Mouse (Mus musculus) liver, embryonic 15.5 days (tissue): Measurements from ENCODE around the gene Rasl2-9. TPM values are rescaled to one million over a fixed set of nuclear protein-coding genes. Genes with fewer than 3 reads are reported as not detected.
"Not testable (repeated sequence)": the region's sequence is repeated elsewhere in the genome, so short reads cannot be mapped to it uniquely, and the experiment has no call there.

Experiments used
- ATAC-seq: fragments of 200-750 bp; cut with Nextera tagmentation; 2 replicates; pipeline ENCODE4 v1.8.0; 2017; ENCODE audit warnings: moderate number of reproducible peaks, mild to moderate bottlenecking, moderate library complexity; ENCODE audit not compliant: insufficient read depth
- H3K27ac ChIP-seq: fragments of 300-500 bp; sonication (generic); replicated peaks from 2 replicates; pipeline ENCODE4 v1.5.1; 2015; ENCODE audit warnings: mild to moderate bottlenecking, inconsistent platforms
- H3K27me3 ChIP-seq: fragments of 300-500 bp; sonication (generic); 2 replicates; pipeline ENCODE4 v1.6.1; 2015; ENCODE audit warnings: mild to moderate bottlenecking, inconsistent platforms
- H3K36me3 ChIP-seq: fragments of 300-500 bp; sonication (generic); replicated peaks from 2 replicates; pipeline ENCODE4 v1.6.1; 2015; ENCODE audit warnings: moderate library complexity, mild to moderate bottlenecking, inconsistent platforms
- H3K4me1 ChIP-seq: fragments of 300-500 bp; sonication (generic); replicated peaks from 2 replicates; pipeline ENCODE4 v1.6.1; 2015; ENCODE audit warnings: inconsistent platforms
- H3K4me2 ChIP-seq: fragments of 300-500 bp; sonication (generic); 2 replicates; pipeline ENCODE4 v1.6.1; 2015; ENCODE audit warnings: moderate library complexity, mild to moderate bottlenecking, inconsistent platforms
- H3K4me3 ChIP-seq: fragments of 300-500 bp; sonication (generic); replicated peaks from 2 replicates; pipeline ENCODE4 v1.5.1; 2015; ENCODE audit warnings: mild to moderate bottlenecking, inconsistent platforms
- H3K9ac ChIP-seq: fragments of 300-500 bp; sonication (generic); 2 replicates; pipeline ENCODE4 v1.6.1; 2015; ENCODE audit warnings: moderate library complexity, mild to moderate bottlenecking, inconsistent platforms
- H3K9me3 ChIP-seq: fragments of 300-500 bp; sonication (generic); replicated peaks from 2 replicates; pipeline ENCODE4 v1.6.1; 2016; ENCODE audit warnings: inconsistent platforms
- WGBS: fragments of 180-500 bp; shearing (Covaris S2); methylation state at CpG from one replicate; pipeline ENCODE4 v1.1.7; 2015; ENCODE audit warnings: mixed read lengths; ENCODE audit not compliant: insufficient replicate concordance; 5-methylcytosine and 5-hydroxymethylcytosine counted together
- polyA plus RNA-seq: library from polyadenylated mRNA; unstranded; fragments of >200 nt; fragmentation: Nextera tagmentation; extraction: Ambion mirVana; gene quantifications from 2 replicates; pipeline ENCODE4 v1.2.1, GENCODE M21; 2015

Rasl2-9 gene
- 0.18 and 0.21 TPM in 2 replicates for polyA plus RNA-seq

DNA sequence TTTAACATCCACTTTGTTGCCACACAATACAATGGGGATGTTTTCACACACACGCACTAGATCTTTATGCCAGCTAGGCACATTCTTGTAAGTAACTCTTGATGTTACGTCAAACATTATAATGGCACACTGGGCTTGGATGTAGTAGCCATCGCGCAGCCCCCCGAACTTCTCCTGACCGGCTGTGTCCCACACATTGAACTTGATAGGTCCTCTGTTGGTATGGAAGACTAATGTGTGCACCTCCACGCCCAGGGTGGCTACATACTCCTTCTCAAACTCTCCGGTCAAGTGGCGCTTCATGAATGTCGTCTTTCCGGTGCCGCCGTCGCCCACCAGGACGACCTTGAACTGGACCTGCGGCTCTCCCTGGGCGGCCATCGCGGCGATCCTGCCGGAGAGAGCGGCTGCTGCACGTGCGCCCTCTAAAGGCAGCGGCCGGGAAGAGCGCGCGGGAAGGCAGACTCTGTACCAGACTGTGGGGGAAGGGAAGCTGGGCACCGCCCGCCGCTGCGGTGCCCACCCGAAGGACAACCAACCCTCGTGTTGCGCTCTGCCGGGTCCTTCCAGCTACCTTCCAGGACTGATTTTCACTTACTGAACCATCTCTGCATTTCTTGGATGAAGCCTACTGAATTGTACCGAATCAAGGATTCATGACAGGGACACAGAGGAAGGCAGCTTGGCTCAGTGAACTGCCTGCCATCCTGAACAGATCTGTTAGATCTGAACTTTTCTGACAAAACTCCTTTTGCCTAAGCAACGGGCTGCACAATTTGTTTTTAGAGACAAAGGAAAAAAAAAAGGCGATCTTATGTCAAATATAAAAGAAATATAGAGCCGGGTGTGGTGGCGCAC is at the start of gene Rasl2-9:
Gene Rasl2-9, minus strand, starts transcription at position 402 of the 858 bp plus-strand sequence.
- H3K9me3 ChIP-seq: no peaks in the 10 kb centered on the region
- no peaks in the 10 kb centered on the region for H3K36me3 ChIP-seq
- WGBS: 14% methylated on average over 42 of the region's 42 CpGs
- 0 out of 2 replicates have a peak within 1 kb of the TSS, but pooled peaks have one; percentile 7 for H3K9ac ChIP-seq
- peak within 1 kb of the TSS; percentile 35 for H3K4me3 ChIP-seq
- peak within 1 kb of the TSS; percentile 69 for H3K4me2 ChIP-seq
- H3K4me1 ChIP-seq: peaks cover 7% of the 10 kb centered on the region; the same call in 1 of the 2 replicates
- no peak within 1 kb of the TSS for H3K27ac ChIP-seq
- H3K27me3 ChIP-seq: no peaks in the 10 kb centered on the region; the same call in none of the 2 replicates
- ATAC-seq: no peak; the same call in 1 of the 2 replicates

DNA sequence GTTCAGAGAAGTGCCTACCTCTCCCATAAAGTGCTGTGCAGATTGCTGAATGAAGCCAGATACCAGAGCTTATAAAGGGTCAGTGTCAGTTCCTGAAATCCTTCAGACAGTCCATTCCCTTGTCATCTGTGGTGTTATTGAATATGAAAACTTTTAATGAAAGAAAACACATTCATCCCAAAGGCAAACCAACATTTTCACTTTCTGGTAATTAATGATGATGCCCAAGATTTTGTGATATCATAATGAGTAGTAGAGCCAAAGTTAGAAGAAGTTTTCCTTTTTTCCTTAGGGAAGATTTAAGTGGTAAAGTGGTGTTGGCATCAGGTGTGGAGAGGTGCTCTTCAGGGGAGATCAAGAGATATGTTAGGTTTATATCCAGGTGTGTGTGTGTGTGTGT is 23.8 kb upstream of the Rasl2-9 start, which contains the start of gene Vmn1r55:
Gene Vmn1r55, minus strand, starts transcription at position 101 of the 400 bp plus-strand sequence.
- not testable (repeated sequence) for ATAC-seq

DNA sequence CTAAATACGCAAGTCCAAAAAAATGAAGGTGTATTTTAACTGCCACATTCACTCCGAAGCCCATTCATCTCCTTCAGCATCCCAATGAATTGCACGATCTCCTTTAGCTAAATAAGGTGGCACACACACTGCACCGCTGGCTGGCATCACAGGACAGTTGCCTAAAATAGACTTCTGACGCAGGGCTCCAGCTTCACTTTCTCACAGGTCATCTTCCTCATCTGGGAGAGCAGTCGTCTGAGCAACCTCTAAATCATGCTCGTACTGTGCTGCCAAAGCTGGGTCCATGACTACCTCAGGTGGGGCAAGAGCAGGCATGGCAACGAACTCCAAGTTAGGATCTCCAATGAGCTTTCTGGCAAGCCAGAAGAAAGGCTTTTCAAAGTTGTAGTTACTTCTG is 672 bp downstream of the Rasl2-9 start:
- no peak overlapping the region for H3K9ac ChIP-seq
- no peaks in the 10 kb centered on the region for H3K9me3 ChIP-seq
- ATAC-seq: no peak
- no peak overlapping the region for H3K27ac ChIP-seq
- H3K36me3 ChIP-seq: no peaks in the 10 kb centered on the region
- H3K4me2 ChIP-seq: peak overlapping the region; percentile 69
- no peaks in the 10 kb centered on the region; the same call in none of the 2 replicates for H3K27me3 ChIP-seq
- H3K4me3 ChIP-seq: no peak overlapping the region
- H3K4me1 ChIP-seq: peaks cover 7% of the 10 kb centered on the region; the same call in 1 of the 2 replicates
- 62% methylated on average over 8 of the region's 8 CpGs for WGBS

More for the DNA sequence above, 23.8 kb upstream of the Rasl2-9 start, which contains the start of gene Vmn1r55:
- not testable (repeated sequence) for H3K27ac ChIP-seq, H3K36me3 ChIP-seq, H3K27me3 ChIP-seq, H3K4me2 ChIP-seq, H3K4me1 ChIP-seq, H3K9ac ChIP-seq, H3K9me3 ChIP-seq, H3K4me3 ChIP-seq

DNA sequence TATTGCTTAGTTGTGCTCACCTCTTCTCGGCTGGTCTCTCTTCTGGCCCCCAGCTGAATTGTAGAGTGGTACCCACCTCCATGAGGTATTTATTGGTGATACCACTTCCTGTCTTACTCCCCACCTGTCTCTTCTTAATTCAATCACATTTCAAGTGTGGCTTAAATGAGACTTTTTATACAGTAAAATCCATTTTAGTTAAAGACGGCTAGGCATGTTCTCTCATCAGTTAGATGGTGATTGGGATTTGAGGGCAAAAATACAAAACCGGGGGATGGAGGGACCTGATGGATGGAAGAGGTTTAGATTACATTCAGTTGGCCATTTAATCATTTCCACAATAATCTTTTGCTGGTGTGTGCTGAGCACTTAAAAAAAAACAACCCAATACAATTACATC is 8.9 kb downstream of the Rasl2-9 start, which contains the start of gene Rfpl4:
Gene Rfpl4, minus strand, starts transcription at position 101 of the 400 bp plus-strand sequence.
- Histone ChIP-seq H3K9me3 (no peaks in the 10 kb centered on the region), H3K4me1 (no peaks in the 10 kb centered on the region), H3K27me3 (no peaks in the 10 kb centered on the region), H3K4me3 (no peak within 1 kb of the TSS), H3K4me2 (no peak within 1 kb of the TSS), H3K9ac (no peak within 1 kb of the TSS), H3K27ac (no peak within 1 kb of the TSS), H3K36me3 (no peaks in the 10 kb centered on the region)
- WGBS: 51% methylated on average over 3 of the region's 3 CpGs
- no peak for ATAC-seq

DNA sequence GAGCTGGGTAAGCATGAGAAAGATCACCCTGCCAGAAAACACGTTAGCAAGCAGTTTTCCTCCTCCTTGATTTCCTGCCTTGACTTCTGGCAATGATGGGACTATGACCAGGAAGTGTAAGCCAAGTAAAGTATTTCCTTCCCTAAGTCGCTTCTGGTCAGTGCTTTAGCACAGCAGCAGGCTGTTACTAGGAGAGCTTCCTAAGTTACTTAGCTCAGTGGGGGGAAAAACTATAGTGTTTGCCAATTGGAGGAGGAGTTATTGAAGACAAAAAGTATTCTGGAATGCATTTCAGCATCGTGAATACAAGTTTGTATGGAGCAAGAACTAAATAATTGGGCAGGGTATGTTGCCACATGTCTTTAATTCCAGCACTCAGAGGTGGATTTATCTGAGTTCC is 13.0 kb downstream of the Rasl2-9 start:
- Histone ChIP-seq H3K4me3 (no peak overlapping the region), H3K9me3 (no peaks in the 10 kb centered on the region), H3K36me3 (no peaks in the 10 kb centered on the region), H3K9ac (no peak overlapping the region), H3K4me2 (no peak overlapping the region), H3K27me3 (no peaks in the 10 kb centered on the region), H3K27ac (no peak overlapping the region), H3K4me1 (no peaks in the 10 kb centered on the region)
- no peak for ATAC-seq
- 21% methylated on average over 3 of the region's 3 CpGs for WGBS

DNA sequence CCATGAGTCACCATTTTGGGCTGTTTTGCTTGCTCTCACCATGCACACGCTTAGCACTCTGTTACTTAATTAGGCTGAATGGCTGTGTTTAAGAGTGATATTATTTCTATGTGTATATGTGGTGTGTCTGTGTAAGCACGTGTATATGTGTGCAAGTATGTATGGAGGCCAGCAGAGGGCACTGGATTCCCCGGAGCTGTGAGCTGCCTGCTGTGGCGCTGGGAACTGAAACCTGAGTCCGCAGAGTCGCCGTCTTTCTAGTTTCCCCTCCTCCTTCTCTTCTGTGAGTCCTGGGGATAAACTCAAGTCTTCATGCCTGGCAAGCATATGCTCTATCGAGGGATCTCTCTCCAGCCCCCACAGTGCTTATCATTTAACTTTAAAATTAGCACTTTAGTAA is 16.4 kb downstream of the Rasl2-9 start:
- Histone ChIP-seq H3K4me3 (no peak overlapping the region), H3K27me3 (no peaks in the 10 kb centered on the region), H3K4me1 (no peaks in the 10 kb centered on the region), H3K9me3 (no peaks in the 10 kb centered on the region), H3K4me2 (no peak overlapping the region), H3K27ac (no peak overlapping the region), H3K36me3 (no peaks in the 10 kb centered on the region), H3K9ac (no peak overlapping the region)
- no peak for ATAC-seq
- 71% methylated on average over 8 of the region's 8 CpGs for WGBS

DNA sequence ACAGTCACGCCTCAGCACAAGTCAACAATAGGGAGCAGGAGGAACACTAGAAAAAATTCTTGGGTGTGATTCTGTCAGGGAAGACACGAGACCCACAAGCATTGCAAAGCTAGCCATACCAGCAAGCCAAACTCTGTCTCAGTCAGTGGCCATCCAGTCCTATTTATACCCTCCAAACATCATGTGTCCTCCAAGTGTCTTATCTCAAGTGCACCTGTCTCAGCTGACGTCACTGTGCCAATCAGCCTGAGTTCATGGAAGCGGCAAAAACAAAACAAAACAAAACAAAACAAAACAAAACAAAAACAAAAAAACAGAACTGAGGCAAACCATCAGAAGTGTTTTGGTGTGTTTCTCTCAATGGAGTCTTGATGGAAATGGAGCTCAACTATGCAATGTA is 17.5 kb downstream of the Rasl2-9 start:
- Histone ChIP-seq H3K9ac (no peak overlapping the region), H3K4me2 (no peak overlapping the region), H3K4me1 (no peaks in the 10 kb centered on the region), H3K9me3 (no peaks in the 10 kb centered on the region), H3K27ac (no peak overlapping the region), H3K36me3 (no peaks in the 10 kb centered on the region), H3K27me3 (no peaks in the 10 kb centered on the region), H3K4me3 (no peak overlapping the region)
- WGBS: 53% methylated on average over 4 of the region's 4 CpGs
- no peak for ATAC-seq

DNA sequence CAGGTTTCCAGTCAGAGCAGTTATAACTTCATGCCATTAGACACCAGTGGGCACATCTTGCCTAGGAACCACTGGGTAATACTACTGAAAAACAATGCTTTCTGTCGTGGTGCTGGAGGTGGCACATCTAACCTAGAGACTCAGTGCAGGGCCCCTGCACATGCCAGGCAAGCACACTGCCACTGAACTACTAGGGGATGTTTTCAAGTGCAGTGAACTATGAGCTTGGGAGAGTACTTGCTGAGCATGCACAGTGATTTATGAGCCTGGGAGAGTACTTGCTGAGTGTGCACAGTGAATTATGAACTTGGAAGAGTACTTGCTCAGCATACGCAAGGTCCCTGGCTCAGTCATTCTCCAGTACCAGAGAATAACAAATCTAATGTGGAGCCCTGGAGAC is 23.2 kb downstream of the Rasl2-9 start:
- H3K4me1 ChIP-seq: no peaks in the 10 kb centered on the region
- peaks cover 17% of the 10 kb centered on the region for H3K36me3 ChIP-seq
- no peaks in the 10 kb centered on the region for H3K27me3 ChIP-seq
- ATAC-seq: no peak
- no peak overlapping the region for H3K4me2 ChIP-seq
- 71% methylated on average over 2 of the region's 2 CpGs for WGBS
- H3K4me3 ChIP-seq: no peak overlapping the region
- no peaks in the 10 kb centered on the region for H3K9me3 ChIP-seq
- H3K9ac ChIP-seq: no peak overlapping the region
- H3K27ac ChIP-seq: no peak overlapping the region

DNA sequence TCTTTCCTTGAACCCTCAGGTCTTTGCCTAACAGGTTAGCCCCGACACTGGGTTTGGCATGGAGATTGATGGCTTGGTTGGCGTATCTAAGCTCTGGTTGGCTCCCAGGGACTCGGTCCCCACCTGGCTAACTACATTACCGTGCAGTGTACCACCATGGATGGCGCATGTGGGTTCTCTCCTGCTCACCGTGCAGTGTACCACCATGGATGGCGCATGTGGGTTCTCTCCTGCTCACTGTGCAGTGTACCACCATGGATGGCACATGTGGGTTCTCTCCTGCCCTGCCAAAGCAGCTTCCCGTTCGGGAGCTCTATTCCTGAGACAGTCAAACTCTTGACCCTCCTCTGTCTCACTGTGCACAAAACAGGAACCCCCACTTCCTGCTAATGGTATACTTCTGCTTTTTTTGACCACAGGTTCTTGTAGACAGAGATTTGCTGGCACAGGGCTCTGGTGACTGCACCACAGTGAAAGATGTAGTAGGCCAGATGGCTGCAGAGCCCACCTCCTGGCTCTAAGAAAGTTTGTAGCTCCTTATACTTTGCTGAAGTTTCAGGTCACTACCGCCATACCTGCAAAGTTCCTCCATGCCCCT is 24.6 kb downstream of the Rasl2-9 start:
- Histone ChIP-seq H3K4me1 (no peaks in the 10 kb centered on the region), H3K36me3 (peaks cover 31% of the 10 kb centered on the region), H3K9ac (no peak overlapping the region), H3K27ac (no peak overlapping the region), H3K4me2 (no peak overlapping the region), H3K4me3 (no peak overlapping the region), H3K27me3 (no peaks in the 10 kb centered on the region), H3K9me3 (no peaks in the 10 kb centered on the region)
- ATAC-seq: peak; percentile 33
- WGBS: 31% methylated on average over 10 of the region's 10 CpGs

DNA sequence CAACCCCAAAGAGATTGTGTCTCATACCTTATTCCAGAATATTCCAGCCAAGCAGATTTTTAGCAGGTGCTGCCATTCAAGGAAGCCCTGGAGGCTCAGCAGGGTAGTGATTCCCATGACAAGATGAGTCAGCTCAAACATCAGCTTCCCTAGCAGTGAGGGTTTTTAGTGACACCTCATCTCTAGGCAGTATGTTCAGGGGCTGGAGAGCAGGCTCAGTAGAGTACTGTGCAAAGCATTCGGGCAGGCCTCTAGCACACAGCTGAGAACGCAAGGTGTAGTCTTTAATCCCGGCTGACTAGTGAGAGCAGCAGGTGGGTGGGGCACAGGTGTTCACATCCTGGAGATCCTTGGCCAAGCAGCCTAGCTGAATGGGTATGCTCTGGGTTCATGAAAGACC is 26.0 kb downstream of the Rasl2-9 start:
- whole genome bisulfite sequencing: 73% methylated on average over 3 of the region's 3 CpGs
- peaks cover 45% of the 10 kb centered on the region for H3K36me3 ChIP-seq
- H3K27me3 ChIP-seq: no peaks in the 10 kb centered on the region
- H3K4me3 ChIP-seq: no peak overlapping the region
- no peak overlapping the region for H3K9ac ChIP-seq
- no peak overlapping the region for H3K27ac ChIP-seq
- ATAC-seq: no peak
- H3K4me1 ChIP-seq: no peaks in the 10 kb centered on the region
- H3K4me2 ChIP-seq: no peak overlapping the region
- no peaks in the 10 kb centered on the region for H3K9me3 ChIP-seq

DNA sequence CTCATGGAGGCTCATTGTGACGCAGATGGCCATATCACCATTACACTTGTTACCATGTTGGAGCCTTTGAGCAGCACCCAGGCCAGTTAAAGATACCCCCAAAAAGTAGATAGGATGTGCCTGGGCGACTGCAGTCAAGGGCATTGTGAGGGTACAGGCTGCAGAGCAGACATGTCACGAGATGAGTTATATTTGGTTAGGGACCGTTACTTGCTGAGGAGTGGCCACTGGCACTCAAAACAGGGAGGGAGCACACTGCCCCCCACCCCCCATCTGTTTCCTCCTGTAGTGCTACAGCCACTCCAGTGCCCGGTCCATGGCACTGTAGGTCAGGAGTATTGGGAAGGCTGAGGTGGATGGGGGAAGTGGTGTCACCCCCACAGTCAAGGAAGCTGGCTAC is 27.0 kb downstream of the Rasl2-9 start:
- Histone ChIP-seq H3K36me3 (peaks cover 55% of the 10 kb centered on the region), H3K4me3 (no peak overlapping the region), H3K9ac (no peak overlapping the region), H3K27me3 (no peaks in the 10 kb centered on the region), H3K27ac (no peak overlapping the region), H3K4me1 (no peaks in the 10 kb centered on the region), H3K4me2 (no peak overlapping the region), H3K9me3 (no peaks in the 10 kb centered on the region)
- 81% methylated on average over 5 of the region's 5 CpGs for WGBS
- no peak for ATAC-seq
